20 mouse cellular contexts compared by ENCODE assay signal in the genomic region with DNA sequence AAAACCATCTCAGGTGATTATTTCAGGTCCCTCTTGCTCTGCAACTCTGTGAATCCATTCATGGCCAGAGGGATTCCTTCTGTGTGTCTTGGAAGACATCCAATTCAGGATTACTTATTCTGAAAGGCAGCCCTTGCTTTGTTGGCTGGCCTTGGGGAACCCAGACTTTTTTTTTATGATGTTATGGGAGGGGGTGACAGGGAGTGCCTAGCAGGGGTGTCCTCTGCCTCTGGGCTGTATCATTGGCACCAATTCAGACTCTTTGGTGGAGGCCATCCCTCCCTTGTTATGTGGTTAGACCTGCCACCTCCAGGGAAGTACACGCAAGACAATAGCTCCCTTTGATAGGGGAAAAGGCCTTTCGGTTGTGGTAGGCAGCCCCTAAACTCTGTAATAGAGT. TPM values are rescaled to one million over a fixed set of nuclear protein-coding genes. Genes with fewer than 3 reads are reported as not detected.
A peak's percentile ranks its signal among the peaks of the same experiment; 100 is the strongest.
DNase-seq lines count a peak whose midpoint lies in the region; ATAC-seq and TF ChIP-seq lines count a peak whose summit lies in the region.
"Had no signal": no experiment of that assay in that cellular context is flagged by ENCODE, and none has a peak within 500 bp of the region (broad histone marks: within the 10 kb centered on the region; RNA-seq: fewer than 3 reads in every experiment).

No protein-coding gene starts in this region.

- WGBS in embryonic facial prominence, embryonic 14.5 days: 24% methylated on average over 2 of the region's 2 CpGs
- 57% methylated on average over 2 of the region's 2 CpGs for WGBS in embryonic facial prominence, embryonic 10.5 days
- WGBS in intestine, embryonic 15.5 days: 47% methylated on average over 2 of the region's 2 CpGs

- intact Hi-C loops in gastrocnemius, adult 2 months (cut with DNase I): no loop called here

- peak; percentile 80 for ATAC-seq in embryonic facial prominence, embryonic 14.5 days (ENCODE audit: low read depth)
- ATAC-seq in intestine, embryonic 15.5 days: peak; percentile 62
- ATAC-seq: inflammation-experienced regulatory T-cells, adult 6 months had no signal

- H3K4me3 ChIP-seq in embryonic facial prominence, embryonic 14.5 days (ENCODE audit: low read depth, low read length): no peak overlapping the region
- H3K4me3 ChIP-seq in embryonic facial prominence, embryonic 10.5 days: no peak overlapping the region
- no peak overlapping the region for H3K4me3 ChIP-seq in intestine, embryonic 15.5 days (replicated peaks)
- no peak overlapping the region for H3K4me3 ChIP-seq in gastrocnemius, adult 2 months
- H3K4me3 ChIP-seq: forebrain, embryonic 12.5 days; kidney, embryonic 15.5 days; limb, embryonic 15.5 days had no signal

- no peaks in the 10 kb centered on the region for H3K9me3 ChIP-seq in embryonic facial prominence, embryonic 14.5 days (ENCODE audit: control insufficient read depth, low read length)
- H3K9me3 ChIP-seq in embryonic facial prominence, embryonic 10.5 days: no peaks in the 10 kb centered on the region
- H3K9me3 ChIP-seq in intestine, embryonic 15.5 days: no peaks in the 10 kb centered on the region
- H3K9me3 ChIP-seq: forebrain, embryonic 12.5 days; kidney, embryonic 15.5 days; limb, embryonic 15.5 days had no signal

- TF ChIP-seq CTCF in gastrocnemius, adult 2 months (IDR thresholded peaks at IDR 0.05): no peak

- H3K36me3 ChIP-seq in embryonic facial prominence, embryonic 14.5 days (ENCODE audit: control insufficient read depth, insufficient read depth, low read length): no peaks in the 10 kb centered on the region
- no peaks in the 10 kb centered on the region for H3K36me3 ChIP-seq in embryonic facial prominence, embryonic 10.5 days (replicated peaks)
- H3K36me3 ChIP-seq in intestine, embryonic 15.5 days: no peaks in the 10 kb centered on the region
- H3K36me3 ChIP-seq: forebrain, embryonic 12.5 days; kidney, embryonic 15.5 days; limb, embryonic 15.5 days had no signal

- peak; percentile 87 for DNase-seq in embryonic facial prominence, embryonic 14.5 days (ENCODE audit: low spot score)
- DNase-seq in embryonic facial prominence, embryonic 10.5 days (ENCODE audit: low spot score): no peak
- peak; percentile 20 for DNase-seq in CD4-positive helper T cell, adult 2 months (ENCODE audit: low read depth, low spot score)
- peak; percentile 35 for DNase-seq in T-cell, adult 2 months (ENCODE audit: low spot score)
- DNase-seq in heart, postnatal 4 days: no peak
- no peak for DNase-seq in gastrocnemius, adult 2 months
- DNase-seq in heart, adult 11 months: no peak
- DNase-seq: B cell, adult 2 months; cerebellum, adult 11 months; cerebellum, postnatal 14 days; embryo, embryonic 11 days; gastrocnemius, postnatal 10 days; lung, postnatal 36 days; thymus, adult 18-20 months; thymus, postnatal 4 days had no signal

- peaks cover 14% of the 10 kb centered on the region for H3K4me1 ChIP-seq in embryonic facial prominence, embryonic 14.5 days (ENCODE audit: control insufficient read depth, insufficient read depth, low read length)
- H3K4me1 ChIP-seq in embryonic facial prominence, embryonic 10.5 days: peaks cover 30% of the 10 kb centered on the region
- H3K4me1 ChIP-seq in intestine, embryonic 15.5 days (replicated peaks): peaks cover 12% of the 10 kb centered on the region

- H3K27me3 ChIP-seq in embryonic facial prominence, embryonic 14.5 days (replicated peaks; ENCODE audit: control insufficient read depth, insufficient read depth, low read length): no peaks in the 10 kb centered on the region
- peaks cover under 1% of the 10 kb centered on the region; the same call in 1 of the 2 replicates for H3K27me3 ChIP-seq in embryonic facial prominence, embryonic 10.5 days (replicated peaks; ENCODE audit: low read depth, poor library complexity, severe bottlenecking)
- H3K27me3 ChIP-seq in intestine, embryonic 15.5 days (replicated peaks): no peaks in the 10 kb centered on the region
- H3K27me3 ChIP-seq: forebrain, embryonic 12.5 days; kidney, embryonic 15.5 days; limb, embryonic 15.5 days had no signal

- no peak overlapping the region for H3K4me2 ChIP-seq in embryonic facial prominence, embryonic 14.5 days (ENCODE audit: low read depth, low read length)
- no peak overlapping the region for H3K4me2 ChIP-seq in intestine, embryonic 15.5 days (replicated peaks)
- H3K4me2 ChIP-seq: forebrain, embryonic 12.5 days; kidney, embryonic 15.5 days; limb, embryonic 15.5 days had no signal

- H3K9ac ChIP-seq in embryonic facial prominence, embryonic 14.5 days (ENCODE audit: low read depth, low read length): no peak overlapping the region
- H3K9ac ChIP-seq in intestine, embryonic 15.5 days: no peak overlapping the region
- H3K9ac ChIP-seq: forebrain, embryonic 12.5 days; kidney, embryonic 15.5 days; limb, embryonic 15.5 days had no signal

- H3K27ac ChIP-seq in embryonic facial prominence, embryonic 14.5 days (replicated peaks; ENCODE audit: low read depth, low read length): no peak overlapping the region
- H3K27ac ChIP-seq in embryonic facial prominence, embryonic 10.5 days (replicated peaks): no peak overlapping the region
- no peak overlapping the region; the same call in 1 of the 2 replicates for H3K27ac ChIP-seq in intestine, embryonic 15.5 days
- H3K27ac ChIP-seq in gastrocnemius, adult 2 months: no peak overlapping the region
- H3K27ac ChIP-seq: forebrain, embryonic 12.5 days; kidney, embryonic 15.5 days; limb, embryonic 15.5 days had no signal

RNA-seq across cellular contexts. Expression of a gene that starts 22.6 kb away (rescaled TPM):
- 7.4 and 7.6 TPM in 2 replicates for polyA plus RNA-seq in embryonic facial prominence, embryonic 14.5 days (2014; fragmentation: Nextera tagmentation; extraction: Ambion mirVana)
- polyA plus RNA-seq in embryonic facial prominence, embryonic 10.5 days (2016; fragmentation: Nextera tagmentation; extraction: Ambion mirVana): 4.9 and 6.2 TPM in 2 replicates
- polyA plus RNA-seq in intestine, embryonic 15.5 days (2015; fragmentation: Nextera tagmentation; extraction: Ambion mirVana): 6.9 and 8.2 TPM in 2 replicates
- total RNA-seq in heart, postnatal 4 days (2021): 10 to 100 TPM; 62.2 to 67.2 TPM
- 10 to 100 TPM; 14.7 to 22.7 TPM for total RNA-seq in gastrocnemius, adult 2 months (2021)

RNA-seq across cellular contexts. Expression of a gene that starts 44.4 kb away (rescaled TPM):
- polyA plus RNA-seq in embryonic facial prominence, embryonic 14.5 days (2014; fragmentation: Nextera tagmentation; extraction: Ambion mirVana): 18.8 and 19.6 TPM in 2 replicates
- 7.1 and 7.2 TPM in 2 replicates for polyA plus RNA-seq in embryonic facial prominence, embryonic 10.5 days (2016; fragmentation: Nextera tagmentation; extraction: Ambion mirVana)
- polyA plus RNA-seq in intestine, embryonic 15.5 days (2015; fragmentation: Nextera tagmentation; extraction: Ambion mirVana): 16.0 and 21.6 TPM in 2 replicates
- 10 to 100 TPM; 12.5 to 12.7 TPM for total RNA-seq in heart, postnatal 4 days (2021)
- 1 to 10 TPM; 7.8 to 9.5 TPM for total RNA-seq in gastrocnemius, adult 2 months (2021)

Comparison
In these comparisons a context has a peak if more than half of its experiments do, and no peak if none do; other contexts are left out.
1. DNase-seq: peak in embryonic facial prominence, embryonic 14.5 days (single experiment), CD4-positive helper T cell, adult 2 months (single experiment) and T-cell, adult 2 months (single experiment); none in embryonic facial prominence, embryonic 10.5 days (single experiment), heart, postnatal 4 days (single experiment), gastrocnemius, adult 2 months (single experiment) and heart, adult 11 months (single experiment).